Mouse (Mus musculus): ENCODE data around the gene Hist1h4i. TPM values are rescaled to one million over a fixed set of nuclear protein-coding genes. Genes with fewer than 3 reads are reported as not detected.
"Not testable (repeated sequence)": the region's sequence is repeated elsewhere in the genome, so short reads cannot be mapped to it uniquely, and the experiment has no call there.

Gene Hist1h4i
- polyA plus RNA-seq, 1 experiment from 2014 or later = 6.2 TPM

DNA sequence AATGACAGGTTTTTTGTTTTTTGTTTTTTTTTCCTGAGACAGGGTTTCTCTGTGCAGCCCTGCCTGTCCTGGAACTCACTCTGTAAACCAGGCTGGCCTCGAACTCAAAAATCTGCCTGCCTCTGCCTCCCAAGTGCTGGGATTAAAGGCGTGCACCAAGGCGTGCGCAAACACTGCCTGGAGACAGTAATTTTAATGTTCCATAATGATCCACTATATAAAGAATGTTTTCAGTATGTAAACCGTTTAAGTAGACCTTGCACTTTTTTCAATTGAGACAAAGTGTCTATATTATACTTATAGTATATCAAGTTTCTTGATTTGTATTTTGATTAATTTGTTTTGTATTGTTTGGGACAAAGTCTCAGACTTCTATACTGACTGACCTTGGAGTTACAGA is 1.8 kb downstream of the Hist1h4i start:
- no peaks in the 10 kb centered on the region for H3K27me3 ChIP-seq (ENCODE audit: control insufficient read depth, insufficient read depth, low read length)
- no peak overlapping the region for H3K4me3 ChIP-seq (replicated peaks; ENCODE audit: low read length)
- DNase-seq (ENCODE audit: low spot score) (no peak), ATAC-seq (ENCODE audit: low FRiP score) (no peak)
- 71% methylated on average over 5 of the region's 5 CpGs for WGBS
- H3K4me2 ChIP-seq (replicated peaks) = no peak overlapping the region
- no peaks in the 10 kb centered on the region for H3K9me3 ChIP-seq (ENCODE audit: control insufficient read depth, low read length)
- no peaks in the 10 kb centered on the region for H3K36me3 ChIP-seq (replicated peaks; ENCODE audit: control insufficient read depth, insufficient read depth)
- H3K9ac ChIP-seq = no peak overlapping the region
- peaks cover 35% of the 10 kb centered on the region for H3K4me1 ChIP-seq (replicated peaks; ENCODE audit: control insufficient read depth, insufficient read depth, low read length)
- no peak overlapping the region for H3K27ac ChIP-seq

DNA sequence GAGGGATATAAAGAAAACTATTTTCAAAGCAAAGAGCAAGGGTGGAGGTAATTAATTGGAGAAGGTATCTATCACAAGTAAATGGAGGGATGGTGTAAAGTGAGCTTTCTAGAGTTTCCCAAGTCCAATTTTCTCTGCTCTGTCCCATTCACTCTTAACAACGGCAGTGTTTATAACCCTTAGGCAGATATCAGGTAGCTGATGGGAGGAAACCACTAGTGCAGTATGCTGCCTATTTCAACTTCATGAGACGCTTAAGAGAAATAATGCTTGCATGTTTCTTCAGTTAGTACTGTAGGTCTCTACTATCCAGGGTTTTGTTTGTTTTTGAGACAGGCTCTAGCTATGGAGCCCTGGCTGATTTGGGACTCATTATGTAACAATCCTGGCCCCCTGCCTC is 3.7 kb downstream of the Hist1h4i start:
- Histone ChIP-seq H3K4me1 (replicated peaks; ENCODE audit: control insufficient read depth, insufficient read depth, low read length) (peaks cover 32% of the 10 kb centered on the region), H3K36me3 (replicated peaks; ENCODE audit: control insufficient read depth, insufficient read depth) (no peaks in the 10 kb centered on the region), H3K27ac (no peak overlapping the region), H3K9ac (no peak overlapping the region), H3K4me2 (replicated peaks) (no peak overlapping the region), H3K9me3 (ENCODE audit: control insufficient read depth, low read length) (no peaks in the 10 kb centered on the region), H3K4me3 (replicated peaks; ENCODE audit: low read length) (no peak overlapping the region), H3K27me3 (ENCODE audit: control insufficient read depth, insufficient read depth, low read length) (no peaks in the 10 kb centered on the region)
- 90% methylated on average over 2 of the region's 2 CpGs for WGBS
- ATAC-seq (ENCODE audit: low FRiP score) (no peak), DNase-seq (ENCODE audit: low spot score) (no peak)

DNA sequence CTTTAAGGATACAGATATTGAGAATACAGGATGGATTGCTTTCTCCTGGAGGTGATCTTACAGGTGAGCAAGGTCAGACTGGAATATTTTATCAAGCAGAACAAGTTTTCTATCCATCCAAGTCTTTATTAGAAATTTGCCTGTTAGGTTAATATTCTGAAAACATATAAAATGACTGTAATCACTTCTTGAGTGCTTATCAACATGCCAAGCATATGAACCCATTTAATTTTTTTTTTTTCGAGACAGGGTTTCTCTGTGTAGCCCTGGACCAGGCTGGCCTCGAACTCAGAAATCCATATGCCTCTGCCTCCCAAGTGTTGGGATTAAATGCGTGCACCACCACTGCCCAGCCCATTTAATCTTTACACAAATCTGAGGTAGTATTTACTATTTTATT is 4.2 kb downstream of the Hist1h4i start:
- Histone ChIP-seq H3K4me1 (replicated peaks; ENCODE audit: control insufficient read depth, insufficient read depth, low read length) (peaks cover 28% of the 10 kb centered on the region), H3K4me3 (replicated peaks; ENCODE audit: low read length) (peak overlapping the region; percentile 30; the same call in 1 of the 2 replicates), H3K27me3 (ENCODE audit: control insufficient read depth, insufficient read depth, low read length) (no peaks in the 10 kb centered on the region), H3K9me3 (ENCODE audit: control insufficient read depth, low read length) (no peaks in the 10 kb centered on the region), H3K4me2 (replicated peaks) (peak overlapping the region; percentile 76), H3K27ac (no peak overlapping the region), H3K9ac (peak overlapping the region; percentile 46; the same call in 1 of the 2 replicates), H3K36me3 (replicated peaks; ENCODE audit: control insufficient read depth, insufficient read depth) (no peaks in the 10 kb centered on the region)
- WGBS = 70% methylated on average over 3 of the region's 3 CpGs
- no peak for DNase-seq (ENCODE audit: low spot score)
- no peak for ATAC-seq (ENCODE audit: low FRiP score)

DNA sequence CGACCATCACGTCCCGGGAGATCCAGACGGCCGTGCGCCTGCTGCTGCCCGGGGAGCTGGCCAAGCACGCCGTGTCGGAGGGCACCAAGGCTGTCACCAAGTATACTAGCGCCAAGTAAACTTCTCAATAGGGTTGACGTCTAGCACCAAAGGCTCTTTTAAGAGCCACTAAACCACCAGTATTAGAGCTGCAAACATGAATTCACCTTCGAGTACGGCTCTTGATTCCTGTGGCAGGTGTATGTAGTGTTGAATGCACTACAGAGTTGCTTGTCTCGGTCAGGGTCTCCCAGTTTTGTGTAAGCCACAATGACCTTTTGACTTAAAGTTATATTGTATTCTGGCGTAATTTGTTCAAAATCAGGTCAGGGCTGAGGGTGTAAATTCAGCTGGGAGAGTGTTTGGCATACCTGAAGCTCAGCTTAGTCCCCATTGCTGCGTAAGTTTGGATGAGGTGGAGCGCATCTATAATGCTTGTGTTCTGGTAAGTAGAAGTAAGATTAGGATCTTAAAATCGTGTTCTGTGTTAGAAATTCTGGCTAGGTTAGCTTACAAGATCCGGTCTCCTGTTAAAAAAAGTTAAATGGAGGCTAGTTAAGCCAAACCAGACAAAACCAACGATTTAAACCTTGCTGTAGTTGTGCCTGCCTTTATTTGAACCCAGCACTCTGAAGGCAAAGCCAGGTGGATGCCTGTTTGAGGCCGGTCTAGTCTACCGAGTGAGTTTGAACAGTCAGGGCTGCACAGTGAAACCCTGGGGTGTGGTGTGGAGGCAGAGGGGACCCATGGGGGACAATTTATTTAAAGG is 4.8 kb downstream of the Hist1h4i start:
- peak overlapping the region; percentile 57 for H3K9ac ChIP-seq
- peak overlapping the region; percentile 30 for H3K4me3 ChIP-seq (replicated peaks; ENCODE audit: low read length)
- no peaks in the 10 kb centered on the region for H3K9me3 ChIP-seq (ENCODE audit: control insufficient read depth, low read length)
- H3K36me3 ChIP-seq (replicated peaks; ENCODE audit: control insufficient read depth, insufficient read depth) = no peaks in the 10 kb centered on the region
- DNase-seq (ENCODE audit: low spot score) (no peak), ATAC-seq (ENCODE audit: low FRiP score) (peak; percentile 1; the same call in 1 of the 2 replicates)
- H3K27ac ChIP-seq = peak overlapping the region; percentile 32; the same call in 1 of the 2 replicates
- H3K27me3 ChIP-seq (ENCODE audit: control insufficient read depth, insufficient read depth, low read length) = no peaks in the 10 kb centered on the region
- peak overlapping the region; percentile 76 for H3K4me2 ChIP-seq (replicated peaks)
- H3K4me1 ChIP-seq (replicated peaks; ENCODE audit: control insufficient read depth, insufficient read depth, low read length) = peaks cover 23% of the 10 kb centered on the region
- 2% methylated on average over 17 of the region's 23 CpGs for WGBS

GRCm38 (mm10) chr13:22035267-22036148 is 5.7 kb downstream of the Hist1h4i start, which contains the start of the genes Hist1h2ah and Hist1h2bk:
Hist1h2ah (minus strand) TSS chr13:22035568.
Hist1h2bk (plus strand) TSS chr13:22035870.
- Histone ChIP-seq H3K27ac (peak within 1 kb of the TSS; percentile 32; the same call in 1 of the 2 replicates), H3K4me2 (replicated peaks) (peak within 1 kb of the TSS; percentile 76), H3K9ac (peak within 1 kb of the TSS; percentile 57), H3K4me1 (replicated peaks; ENCODE audit: control insufficient read depth, insufficient read depth, low read length) (peaks cover 21% of the 10 kb centered on the region), H3K4me3 (replicated peaks; ENCODE audit: low read length) (peak within 1 kb of the TSS; percentile 30)
- not testable (repeated sequence) for H3K27me3 ChIP-seq (ENCODE audit: control insufficient read depth, insufficient read depth, low read length); H3K9me3 ChIP-seq (ENCODE audit: control insufficient read depth, low read length); H3K36me3 ChIP-seq (replicated peaks; ENCODE audit: control insufficient read depth, insufficient read depth)
- WGBS = under 1% methylated on average over 22 of the region's 69 CpGs
- ATAC-seq (ENCODE audit: low FRiP score) (peak; percentile 98), DNase-seq (ENCODE audit: low spot score) (peak; percentile 95)

DNA sequence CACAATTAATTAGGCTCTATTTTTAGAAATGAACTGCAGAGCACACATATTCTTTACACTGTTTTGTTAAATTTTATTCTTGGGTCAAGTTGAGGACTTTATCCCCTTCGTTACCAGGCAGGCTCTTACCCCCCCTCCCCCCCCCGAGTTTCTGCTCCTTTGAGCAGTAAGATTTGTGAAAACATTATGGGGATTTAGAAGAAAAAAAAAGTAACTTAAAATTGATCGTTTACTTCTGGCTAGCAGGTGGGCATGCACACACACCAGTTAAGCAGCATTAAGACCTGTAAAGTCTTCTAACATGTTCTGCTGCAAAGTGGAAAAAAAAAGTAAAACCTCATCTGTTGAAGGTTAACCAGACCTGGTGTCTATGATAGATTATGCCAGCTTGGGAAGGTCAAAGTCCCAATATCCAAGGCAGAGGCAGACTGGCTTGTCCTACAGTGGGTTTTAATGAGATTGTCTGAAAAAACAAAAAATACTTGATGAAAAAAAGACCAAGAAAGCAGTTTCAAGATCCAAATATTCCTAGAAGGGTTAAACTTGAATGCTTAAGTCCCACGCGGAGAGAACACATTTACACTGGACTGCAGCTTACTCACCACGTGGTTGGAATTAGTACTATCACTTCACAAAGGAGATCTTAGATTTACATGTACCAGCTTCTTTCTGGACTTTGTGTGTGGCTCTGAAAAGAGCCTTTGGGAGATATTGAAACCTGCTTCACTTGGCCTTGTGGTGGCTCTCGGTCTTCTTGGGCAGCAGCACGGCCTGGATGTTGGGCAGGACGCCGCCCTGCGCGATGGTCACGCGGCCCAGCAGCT is 6.5 kb downstream of the Hist1h4i start:
- Histone ChIP-seq H3K27ac (no peak overlapping the region), H3K4me1 (replicated peaks; ENCODE audit: control insufficient read depth, insufficient read depth, low read length) (peaks cover 14% of the 10 kb centered on the region), H3K9me3 (ENCODE audit: control insufficient read depth, low read length) (no peaks in the 10 kb centered on the region), H3K9ac (peak overlapping the region; percentile 37), H3K4me3 (replicated peaks; ENCODE audit: low read length) (peak overlapping the region; percentile 30), H3K4me2 (replicated peaks) (peak overlapping the region; percentile 76), H3K36me3 (replicated peaks; ENCODE audit: control insufficient read depth, insufficient read depth) (no peaks in the 10 kb centered on the region), H3K27me3 (ENCODE audit: control insufficient read depth, insufficient read depth, low read length) (no peaks in the 10 kb centered on the region)
- under 1% methylated on average over 8 of the region's 14 CpGs for WGBS
- no peak for ATAC-seq (ENCODE audit: low FRiP score)
- no peak for DNase-seq (ENCODE audit: low spot score)

DNA sequence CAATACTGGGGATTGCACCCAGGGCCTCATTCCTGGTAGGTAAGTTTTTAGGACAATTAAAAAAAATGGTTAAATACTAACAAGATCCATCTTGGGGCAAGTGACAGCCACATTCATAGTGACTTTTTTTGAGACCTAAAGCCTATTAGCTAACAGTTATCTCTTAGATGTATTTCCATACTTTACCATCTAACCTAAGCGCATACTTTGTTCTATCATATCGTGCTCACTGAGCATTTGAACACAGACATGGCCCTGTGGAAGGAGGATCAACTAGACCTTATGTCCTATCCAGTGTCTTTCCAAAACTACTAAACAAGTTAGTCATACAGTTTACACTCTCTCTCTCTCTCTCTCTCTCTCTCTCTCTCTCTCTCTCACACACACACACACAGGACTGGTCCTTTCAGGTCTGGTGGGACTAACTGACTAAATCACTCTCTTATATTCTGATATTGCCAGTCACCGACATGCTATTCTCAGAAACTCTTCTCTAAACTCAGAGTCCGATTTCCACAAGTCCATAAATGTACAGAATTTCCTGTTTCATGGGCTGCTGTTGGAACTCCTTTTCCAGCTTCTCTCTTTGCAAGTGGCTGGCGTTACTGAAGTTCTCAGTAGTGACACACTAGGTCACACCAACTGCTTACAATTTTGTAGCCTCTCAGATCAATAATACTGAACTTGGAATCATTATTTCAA is 7.3 kb downstream of the Hist1h4i start:
- no peaks in the 10 kb centered on the region for H3K27me3 ChIP-seq (ENCODE audit: control insufficient read depth, insufficient read depth, low read length)
- peak overlapping the region; percentile 37; the same call in 1 of the 2 replicates for H3K9ac ChIP-seq
- H3K9me3 ChIP-seq (ENCODE audit: control insufficient read depth, low read length) = no peaks in the 10 kb centered on the region
- H3K4me2 ChIP-seq (replicated peaks) = peak overlapping the region; percentile 76
- no peak for DNase-seq (ENCODE audit: low spot score)
- H3K4me3 ChIP-seq (replicated peaks; ENCODE audit: low read length) = 0 out of 2 replicates have a peak overlapping the region, but pooled peaks have one; percentile 30
- no peak for ATAC-seq (ENCODE audit: low FRiP score)
- 59% methylated on average over 5 of the region's 5 CpGs for WGBS
- no peak overlapping the region for H3K27ac ChIP-seq
- H3K4me1 ChIP-seq (replicated peaks; ENCODE audit: control insufficient read depth, insufficient read depth, low read length) = peaks cover 14% of the 10 kb centered on the region
- H3K36me3 ChIP-seq (replicated peaks; ENCODE audit: control insufficient read depth, insufficient read depth) = no peaks in the 10 kb centered on the region

DNA sequence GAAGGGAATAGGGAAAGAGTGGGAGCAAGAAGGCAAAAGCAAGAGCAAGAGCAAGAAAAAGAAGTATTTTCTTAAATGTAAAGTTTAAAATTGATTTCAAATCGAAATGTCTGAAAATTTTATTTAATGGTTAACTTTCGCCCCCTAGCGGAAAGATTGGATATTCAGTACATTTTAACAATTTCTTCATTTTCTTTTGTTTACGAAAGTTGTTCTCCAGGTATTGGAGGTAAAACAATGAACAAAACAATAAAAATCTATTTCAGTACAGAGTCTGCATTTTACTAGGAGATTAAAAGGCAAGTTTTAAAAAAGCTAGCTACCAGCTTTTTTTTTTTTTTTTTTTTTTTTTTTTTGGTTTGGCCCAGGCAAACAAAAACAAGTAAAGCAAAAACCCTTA is 10.7 kb downstream of the Hist1h4i start:
- Histone ChIP-seq H3K27me3 (ENCODE audit: control insufficient read depth, insufficient read depth, low read length) (no peaks in the 10 kb centered on the region), H3K27ac (no peak overlapping the region), H3K4me1 (replicated peaks; ENCODE audit: control insufficient read depth, insufficient read depth, low read length) (peaks cover 5% of the 10 kb centered on the region; the same call in 1 of the 2 replicates), H3K4me2 (replicated peaks) (no peak overlapping the region), H3K9me3 (ENCODE audit: control insufficient read depth, low read length) (no peaks in the 10 kb centered on the region), H3K36me3 (replicated peaks; ENCODE audit: control insufficient read depth, insufficient read depth) (no peaks in the 10 kb centered on the region), H3K4me3 (replicated peaks; ENCODE audit: low read length) (no peak overlapping the region), H3K9ac (no peak overlapping the region)
- 18% methylated on average over 4 of the region's 4 CpGs for WGBS
- peak; percentile 75 for DNase-seq (ENCODE audit: low spot score)
- no peak for ATAC-seq (ENCODE audit: low FRiP score)
